Mouse (Mus musculus): ENCODE measurements around the gene Rftn1. TPM values are rescaled to one million over a fixed set of nuclear protein-coding genes. Genes with fewer than 3 reads are reported as not detected.

Rftn1 gene
- polyA plus RNA-seq, 1 experiment from 2014 or later = 9.7 TPM

- H3K9me3 ChIP-seq (ENCODE audit: control insufficient read depth, low read length) = no peaks in the 10 kb centered on the region
- no peaks in the 10 kb centered on the region for H3K36me3 ChIP-seq (ENCODE audit: control insufficient read depth, insufficient read depth, low read length)
- 79% methylated on average over 4 of the region's 4 CpGs for WGBS
- H3K4me1 ChIP-seq (replicated peaks; ENCODE audit: control insufficient read depth, insufficient read depth, low read length) = no peaks in the 10 kb centered on the region
- H3K27ac ChIP-seq (ENCODE audit: low read depth) = no peak overlapping the region
- H3K4me3 ChIP-seq (ENCODE audit: low read depth, low read length) = no peak overlapping the region
- no peak for ATAC-seq (replicated peaks; ENCODE audit: low FRiP score, low TSS enrichment, low read depth)
- no peak overlapping the region for H3K9ac ChIP-seq (ENCODE audit: low read length)
- no peaks in the 10 kb centered on the region for H3K27me3 ChIP-seq (replicated peaks; ENCODE audit: control insufficient read depth, insufficient read depth, low read length)
- H3K4me2 ChIP-seq (ENCODE audit: low read length) = no peak overlapping the region
- no peak for DNase-seq (ENCODE audit: low spot score)
These were observed 109.5 kb downstream of the Rftn1 start for GRCm38 (mm10) chr17:50080991-50081390.

- no peaks in the 10 kb centered on the region for H3K36me3 ChIP-seq (ENCODE audit: control insufficient read depth, insufficient read depth, low read length)
- WGBS = 97% methylated on average over 6 of the region's 6 CpGs
- H3K27ac ChIP-seq (ENCODE audit: low read depth) = no peak overlapping the region
- ATAC-seq (replicated peaks; ENCODE audit: low FRiP score, low TSS enrichment, low read depth) = no peak
- H3K27me3 ChIP-seq (replicated peaks; ENCODE audit: control insufficient read depth, insufficient read depth, low read length) = no peaks in the 10 kb centered on the region
- no peaks in the 10 kb centered on the region for H3K4me1 ChIP-seq (replicated peaks; ENCODE audit: control insufficient read depth, insufficient read depth, low read length)
- H3K9me3 ChIP-seq (ENCODE audit: control insufficient read depth, low read length) = no peaks in the 10 kb centered on the region
- H3K9ac ChIP-seq (ENCODE audit: low read length) = no peak overlapping the region
- no peak overlapping the region for H3K4me2 ChIP-seq (ENCODE audit: low read length)
- H3K4me3 ChIP-seq (ENCODE audit: low read depth, low read length) = no peak overlapping the region
- no peak for DNase-seq (ENCODE audit: low spot score)
These were observed 111.7 kb downstream of the Rftn1 start for GRCm38 (mm10) chr17:50078749-50079148.

- H3K27ac ChIP-seq (ENCODE audit: low read depth) = no peak overlapping the region
- WGBS = 88% methylated on average over 23 of the region's 23 CpGs
- H3K4me3 ChIP-seq (ENCODE audit: low read depth, low read length) = no peak overlapping the region
- no peaks in the 10 kb centered on the region for H3K9me3 ChIP-seq (ENCODE audit: control insufficient read depth, low read length)
- H3K9ac ChIP-seq (ENCODE audit: low read length) = no peak overlapping the region
- H3K36me3 ChIP-seq (ENCODE audit: control insufficient read depth, insufficient read depth, low read length) = no peaks in the 10 kb centered on the region
- H3K4me1 ChIP-seq (replicated peaks; ENCODE audit: control insufficient read depth, insufficient read depth, low read length) = no peaks in the 10 kb centered on the region
- ATAC-seq (replicated peaks; ENCODE audit: low FRiP score, low TSS enrichment, low read depth) (no peak), DNase-seq (ENCODE audit: low spot score) (no peak)
- H3K27me3 ChIP-seq (replicated peaks; ENCODE audit: control insufficient read depth, insufficient read depth, low read length) = no peaks in the 10 kb centered on the region
- H3K4me2 ChIP-seq (ENCODE audit: low read length) = no peak overlapping the region
These were observed 117.2 kb downstream of the Rftn1 start for GRCm38 (mm10) chr17:50072982-50073965.

GRCm38 (mm10) chr17:50071602-50071988 is 118.9 kb downstream of the Rftn1 start:
- no peak overlapping the region for H3K9ac ChIP-seq (ENCODE audit: low read length)
- 70% methylated on average over 6 of the region's 6 CpGs for WGBS
- H3K9me3 ChIP-seq (ENCODE audit: control insufficient read depth, low read length) = no peaks in the 10 kb centered on the region
- no peak overlapping the region for H3K4me3 ChIP-seq (ENCODE audit: low read depth, low read length)
- ATAC-seq (replicated peaks; ENCODE audit: low FRiP score, low TSS enrichment, low read depth) (no peak), DNase-seq (ENCODE audit: low spot score) (no peak)
- no peak overlapping the region for H3K27ac ChIP-seq (ENCODE audit: low read depth)
- H3K36me3 ChIP-seq (ENCODE audit: control insufficient read depth, insufficient read depth, low read length) = no peaks in the 10 kb centered on the region
- no peaks in the 10 kb centered on the region for H3K27me3 ChIP-seq (replicated peaks; ENCODE audit: control insufficient read depth, insufficient read depth, low read length)
- no peak overlapping the region for H3K4me2 ChIP-seq (ENCODE audit: low read length)
- H3K4me1 ChIP-seq (replicated peaks; ENCODE audit: control insufficient read depth, insufficient read depth, low read length) = no peaks in the 10 kb centered on the region

- Histone ChIP-seq H3K4me3 (ENCODE audit: low read depth, low read length) (no peak overlapping the region), H3K4me1 (replicated peaks; ENCODE audit: control insufficient read depth, insufficient read depth, low read length) (no peaks in the 10 kb centered on the region), H3K9me3 (ENCODE audit: control insufficient read depth, low read length) (no peaks in the 10 kb centered on the region), H3K4me2 (ENCODE audit: low read length) (no peak overlapping the region), H3K9ac (ENCODE audit: low read length) (no peak overlapping the region), H3K27me3 (replicated peaks; ENCODE audit: control insufficient read depth, insufficient read depth, low read length) (no peaks in the 10 kb centered on the region), H3K27ac (ENCODE audit: low read depth) (no peak overlapping the region), H3K36me3 (ENCODE audit: control insufficient read depth, insufficient read depth, low read length) (no peaks in the 10 kb centered on the region)
- WGBS = 74% methylated on average over 7 of the region's 7 CpGs
- no peak for ATAC-seq (replicated peaks; ENCODE audit: low FRiP score, low TSS enrichment, low read depth)
- no peak for DNase-seq (ENCODE audit: low spot score)
These were observed 119.5 kb downstream of the Rftn1 start for GRCm38 (mm10) chr17:50070822-50071601.

GRCm38 (mm10) chr17:50069897-50070636 is 120.4 kb downstream of the Rftn1 start:
- Histone ChIP-seq H3K9ac (ENCODE audit: low read length) (no peak overlapping the region), H3K4me1 (replicated peaks; ENCODE audit: control insufficient read depth, insufficient read depth, low read length) (no peaks in the 10 kb centered on the region), H3K4me3 (ENCODE audit: low read depth, low read length) (no peak overlapping the region), H3K27ac (ENCODE audit: low read depth) (no peak overlapping the region), H3K36me3 (ENCODE audit: control insufficient read depth, insufficient read depth, low read length) (no peaks in the 10 kb centered on the region), H3K27me3 (replicated peaks; ENCODE audit: control insufficient read depth, insufficient read depth, low read length) (no peaks in the 10 kb centered on the region), H3K9me3 (ENCODE audit: control insufficient read depth, low read length) (no peaks in the 10 kb centered on the region), H3K4me2 (ENCODE audit: low read length) (no peak overlapping the region)
- ATAC-seq (replicated peaks; ENCODE audit: low FRiP score, low TSS enrichment, low read depth) (no peak), DNase-seq (ENCODE audit: low spot score) (peak; percentile 52)
- whole genome bisulfite sequencing = 22% methylated on average over 10 of the region's 10 CpGs

GRCm38 (mm10) chr17:50069205-50069604 is 121.3 kb downstream of the Rftn1 start:
- no peaks in the 10 kb centered on the region for H3K36me3 ChIP-seq (ENCODE audit: control insufficient read depth, insufficient read depth, low read length)
- ATAC-seq (replicated peaks; ENCODE audit: low FRiP score, low TSS enrichment, low read depth) = no peak
- no peak overlapping the region for H3K4me2 ChIP-seq (ENCODE audit: low read length)
- H3K27ac ChIP-seq (ENCODE audit: low read depth) = no peak overlapping the region
- 76% methylated on average over 5 of the region's 5 CpGs for WGBS
- H3K4me1 ChIP-seq (replicated peaks; ENCODE audit: control insufficient read depth, insufficient read depth, low read length) = no peaks in the 10 kb centered on the region
- no peaks in the 10 kb centered on the region for H3K27me3 ChIP-seq (replicated peaks; ENCODE audit: control insufficient read depth, insufficient read depth, low read length)
- H3K9me3 ChIP-seq (ENCODE audit: control insufficient read depth, low read length) = no peaks in the 10 kb centered on the region
- no peak for DNase-seq (ENCODE audit: low spot score)
- no peak overlapping the region for H3K4me3 ChIP-seq (ENCODE audit: low read depth, low read length)
- no peak overlapping the region for H3K9ac ChIP-seq (ENCODE audit: low read length)

GRCm38 (mm10) chr17:50068681-50069138 is 121.8 kb downstream of the Rftn1 start:
- Histone ChIP-seq H3K27ac (ENCODE audit: low read depth) (no peak overlapping the region), H3K27me3 (replicated peaks; ENCODE audit: control insufficient read depth, insufficient read depth, low read length) (no peaks in the 10 kb centered on the region), H3K4me3 (ENCODE audit: low read depth, low read length) (no peak overlapping the region), H3K9me3 (ENCODE audit: control insufficient read depth, low read length) (no peaks in the 10 kb centered on the region), H3K4me1 (replicated peaks; ENCODE audit: control insufficient read depth, insufficient read depth, low read length) (no peaks in the 10 kb centered on the region), H3K4me2 (ENCODE audit: low read length) (no peak overlapping the region), H3K9ac (ENCODE audit: low read length) (no peak overlapping the region), H3K36me3 (ENCODE audit: control insufficient read depth, insufficient read depth, low read length) (no peaks in the 10 kb centered on the region)
- ATAC-seq (replicated peaks; ENCODE audit: low FRiP score, low TSS enrichment, low read depth) = no peak
- 80% methylated on average over 10 of the region's 10 CpGs for WGBS
- DNase-seq (ENCODE audit: low spot score) = no peak

All from intestine, embryonic 14.5 days (tissue).